Mouse (Mus musculus): ENCODE results near the gene Ube2d3. TPM values are rescaled to one million over a fixed set of nuclear protein-coding genes. Genes with fewer than 3 reads are reported as not detected.

Gene Ube2d3
- polyA plus RNA-seq, 1 experiment from 2014 or later = 568 TPM

DNA sequence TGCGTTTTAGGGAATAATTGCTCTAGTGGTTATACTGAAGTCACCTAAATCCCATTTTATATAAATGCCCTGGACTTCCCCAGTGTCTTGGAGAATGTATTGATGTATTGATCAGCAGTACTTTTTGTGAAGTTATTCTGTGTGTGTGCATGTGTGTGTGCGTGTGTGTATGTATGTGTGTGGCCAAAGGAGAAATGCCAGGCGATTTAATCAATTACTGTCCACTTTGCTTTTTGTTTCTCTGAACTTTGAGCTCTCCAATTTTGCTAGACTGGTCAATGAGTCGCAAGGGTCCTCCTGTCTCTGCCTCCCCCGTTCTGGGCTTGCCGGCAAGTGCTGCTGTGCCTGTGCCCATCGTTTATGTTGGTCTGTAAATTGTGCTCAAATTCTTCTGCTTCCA, 69.6 kb downstream of the Ube2d3 start:
- no peaks in the 10 kb centered on the region for H3K9me3 ChIP-seq (replicated peaks)
- DNase-seq (ENCODE audit: low spot score) = no peak
- H3K27me3 ChIP-seq (ENCODE audit: low read depth, poor library complexity, severe bottlenecking) = no peaks in the 10 kb centered on the region
- no peak overlapping the region for H3K4me3 ChIP-seq
- 94% methylated on average over 7 of the region's 7 CpGs for WGBS
- no peak overlapping the region for H3K27ac ChIP-seq (replicated peaks)
- H3K36me3 ChIP-seq = no peaks in the 10 kb centered on the region
- H3K4me1 ChIP-seq = no peaks in the 10 kb centered on the region

- 82% methylated on average over 1 of the region's 1 CpGs for WGBS
- H3K4me1 ChIP-seq = peaks cover 3% of the 10 kb centered on the region
- H3K4me3 ChIP-seq = no peak overlapping the region
- H3K36me3 ChIP-seq = no peaks in the 10 kb centered on the region
- H3K27ac ChIP-seq (replicated peaks) = no peak overlapping the region
- no peaks in the 10 kb centered on the region for H3K9me3 ChIP-seq (replicated peaks)
- H3K27me3 ChIP-seq (ENCODE audit: low read depth, poor library complexity, severe bottlenecking) = no peaks in the 10 kb centered on the region
- no peak for DNase-seq (ENCODE audit: low spot score)
These were observed 70.2 kb downstream of the Ube2d3 start for GRCm38 (mm10) chr3:135508191-135508590.

DNA sequence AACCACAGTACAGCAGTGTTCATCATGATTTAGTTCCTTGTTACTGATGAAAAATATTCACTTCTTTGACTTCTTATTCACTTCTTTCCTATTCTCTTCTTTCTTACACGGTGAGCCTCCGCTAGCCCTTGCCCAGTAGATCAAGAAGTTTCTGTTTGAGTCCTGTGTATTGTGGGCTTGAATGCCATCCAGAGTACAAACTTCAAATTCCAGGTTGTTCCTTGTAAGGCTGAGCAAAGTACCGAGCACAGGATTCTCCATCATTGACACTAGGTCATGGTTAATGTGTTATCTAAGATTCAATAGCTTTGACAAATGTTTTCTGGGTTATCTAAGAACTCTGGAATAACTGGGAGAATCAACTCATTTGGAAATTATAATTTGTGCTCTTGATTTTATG, 72.4 kb downstream of the Ube2d3 start:
- 93% methylated on average over 3 of the region's 3 CpGs for WGBS
- Histone ChIP-seq H3K9me3 (replicated peaks) (no peaks in the 10 kb centered on the region), H3K27me3 (ENCODE audit: low read depth, poor library complexity, severe bottlenecking) (no peaks in the 10 kb centered on the region), H3K27ac (replicated peaks) (no peak overlapping the region), H3K36me3 (no peaks in the 10 kb centered on the region), H3K4me1 (peaks cover 6% of the 10 kb centered on the region), H3K4me3 (no peak overlapping the region)
- DNase-seq (ENCODE audit: low spot score) = no peak

DNA sequence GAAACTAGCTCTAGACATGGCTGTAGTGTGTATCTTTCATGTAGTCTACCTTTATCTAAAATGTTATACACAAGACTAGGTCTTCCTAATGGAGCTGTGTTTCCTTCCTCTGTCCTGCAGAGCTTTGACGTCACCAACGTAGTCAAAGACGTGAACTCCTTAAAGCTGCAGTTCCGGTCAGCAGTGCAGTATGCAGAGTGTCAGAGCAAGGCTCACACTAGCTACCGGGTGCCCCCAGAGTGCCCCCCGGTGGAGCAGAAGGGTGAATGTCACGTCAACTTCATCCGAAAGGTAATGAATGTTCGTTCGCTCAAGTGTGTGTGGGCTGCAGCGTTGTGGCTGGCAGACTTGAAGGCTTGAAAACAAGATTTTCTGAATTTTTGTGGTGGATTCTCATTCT, 73.7 kb downstream of the Ube2d3 start:
- no peak overlapping the region for H3K27ac ChIP-seq (replicated peaks)
- DNase-seq (ENCODE audit: low spot score) = no peak
- no peaks in the 10 kb centered on the region for H3K36me3 ChIP-seq
- H3K4me3 ChIP-seq = no peak overlapping the region
- no peaks in the 10 kb centered on the region for H3K9me3 ChIP-seq (replicated peaks)
- H3K4me1 ChIP-seq = peaks cover 6% of the 10 kb centered on the region
- 54% methylated on average over 11 of the region's 11 CpGs for WGBS
- no peaks in the 10 kb centered on the region for H3K27me3 ChIP-seq (ENCODE audit: low read depth, poor library complexity, severe bottlenecking)

GRCm38 (mm10) chr3:135513270-135513669, 75.3 kb downstream of the Ube2d3 start:
- DNase-seq (ENCODE audit: low spot score) = no peak
- WGBS = 36% methylated on average over 11 of the region's 11 CpGs
- H3K4me3 ChIP-seq = peak overlapping the region; percentile 24; the same call in 1 of the 2 replicates

DNA sequence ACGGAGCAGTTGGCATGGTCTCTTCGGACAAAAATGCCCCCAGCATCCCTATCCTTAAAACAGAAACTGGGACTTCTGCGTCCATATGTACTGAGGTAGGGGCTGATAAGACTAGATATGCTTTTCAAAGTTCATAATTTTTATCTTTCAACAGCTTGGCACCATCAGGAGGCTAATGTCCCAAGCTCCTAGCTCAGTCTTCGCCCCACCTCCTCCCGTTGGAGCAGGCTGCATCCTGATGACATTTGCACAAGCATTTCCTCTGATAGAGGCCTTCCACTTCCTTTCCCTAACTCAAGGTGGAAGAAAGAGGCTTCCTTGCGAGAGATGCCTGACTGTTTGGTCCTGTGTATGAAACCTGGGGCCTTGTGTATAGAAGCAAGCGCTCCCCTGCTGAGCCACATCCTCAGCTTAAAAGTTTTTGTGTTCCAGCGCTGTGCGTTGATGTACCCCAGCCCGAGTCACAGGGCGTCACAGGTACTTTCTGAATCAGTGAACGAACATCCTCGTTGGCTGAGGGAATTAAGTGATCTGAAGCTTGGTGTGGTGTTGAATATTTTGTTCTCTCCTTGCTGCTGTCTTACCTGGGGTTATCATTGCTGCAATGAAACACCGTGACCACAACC, 76.0 kb downstream of the Ube2d3 start:
- Histone ChIP-seq H3K27me3 (ENCODE audit: low read depth, poor library complexity, severe bottlenecking) (no peaks in the 10 kb centered on the region), H3K9me3 (replicated peaks) (no peaks in the 10 kb centered on the region), H3K4me1 (peaks cover 6% of the 10 kb centered on the region), H3K4me3 (no peak overlapping the region), H3K27ac (replicated peaks) (no peak overlapping the region), H3K36me3 (no peaks in the 10 kb centered on the region)
- DNase-seq (ENCODE audit: low spot score) = no peak
- 80% methylated on average over 14 of the region's 14 CpGs for WGBS

More at GRCm38 (mm10) chr3:135513270-135513669, 75.3 kb downstream of the Ube2d3 start:
- no peaks in the 10 kb centered on the region for H3K27me3 ChIP-seq (ENCODE audit: low read depth, poor library complexity, severe bottlenecking)
- H3K36me3 ChIP-seq = no peaks in the 10 kb centered on the region
- peaks cover 6% of the 10 kb centered on the region for H3K4me1 ChIP-seq
- H3K27ac ChIP-seq (replicated peaks) = no peak overlapping the region
- no peaks in the 10 kb centered on the region for H3K9me3 ChIP-seq (replicated peaks)

- Histone ChIP-seq H3K27ac (replicated peaks) (no peak overlapping the region), H3K4me1 (peaks cover 6% of the 10 kb centered on the region), H3K4me3 (no peak overlapping the region), H3K9me3 (replicated peaks) (no peaks in the 10 kb centered on the region), H3K36me3 (no peaks in the 10 kb centered on the region), H3K27me3 (ENCODE audit: low read depth, poor library complexity, severe bottlenecking) (no peaks in the 10 kb centered on the region)
- WGBS = 85% methylated on average over 5 of the region's 5 CpGs
- DNase-seq (ENCODE audit: low spot score) = no peak
These were observed 77.3 kb downstream of the Ube2d3 start for GRCm38 (mm10) chr3:135515246-135515645.

GRCm38 (mm10) chr3:135516891-135517290, 78.9 kb downstream of the Ube2d3 start:
- no peaks in the 10 kb centered on the region for H3K9me3 ChIP-seq (replicated peaks)
- H3K4me3 ChIP-seq = no peak overlapping the region
- WGBS = 79% methylated on average over 6 of the region's 6 CpGs
- H3K36me3 ChIP-seq = no peaks in the 10 kb centered on the region
- no peaks in the 10 kb centered on the region for H3K27me3 ChIP-seq (ENCODE audit: low read depth, poor library complexity, severe bottlenecking)
- H3K27ac ChIP-seq (replicated peaks) = no peak overlapping the region
- no peak for DNase-seq (ENCODE audit: low spot score)
- peaks cover 6% of the 10 kb centered on the region for H3K4me1 ChIP-seq

Other genes starting within 250 kb of the Ube2d3 start
- gene Cenpe, start 225.6 kb upstream of the Ube2d3 start, polyA plus RNA-seq (2016; fragmentation: Nextera tagmentation; extraction: Ambion mirVana) = 34.8 and 37.7 TPM in 2 replicates
- 6.1 and 8.1 TPM in 2 replicates for gene Bdh2, start 156.9 kb upstream of the Ube2d3 start, polyA plus RNA-seq (2016; fragmentation: Nextera tagmentation; extraction: Ambion mirVana)
- gene Slc9b2, start 130.4 kb upstream of the Ube2d3 start, polyA plus RNA-seq (2016; fragmentation: Nextera tagmentation; extraction: Ambion mirVana) = 1.2 and 2.8 TPM in 2 replicates
- 0.14 and 0.19 TPM in 2 replicates for gene Slc9b1, start 90.1 kb upstream of the Ube2d3 start, polyA plus RNA-seq (2016; fragmentation: Nextera tagmentation; extraction: Ambion mirVana)
- gene Cisd2, start 14.2 kb upstream of the Ube2d3 start, polyA plus RNA-seq (2016; fragmentation: Nextera tagmentation; extraction: Ambion mirVana) = 87.4 and 94.2 TPM in 2 replicates
- 3.9 and 4.2 TPM in 2 replicates for gene Manba, start 47.5 kb downstream of the Ube2d3 start, polyA plus RNA-seq (2016; fragmentation: Nextera tagmentation; extraction: Ambion mirVana)